Mouse (Mus musculus) embryo, embryonic 10.5 days (tissue): ENCODE results near the gene Gm49601.

Source experiments
- DNase-seq: peaks from one replicate; pipeline ENCODE4 v3.0.0-alpha.2; 2015; ENCODE audit warnings: low spot score

Gm49601 gene

DNA sequence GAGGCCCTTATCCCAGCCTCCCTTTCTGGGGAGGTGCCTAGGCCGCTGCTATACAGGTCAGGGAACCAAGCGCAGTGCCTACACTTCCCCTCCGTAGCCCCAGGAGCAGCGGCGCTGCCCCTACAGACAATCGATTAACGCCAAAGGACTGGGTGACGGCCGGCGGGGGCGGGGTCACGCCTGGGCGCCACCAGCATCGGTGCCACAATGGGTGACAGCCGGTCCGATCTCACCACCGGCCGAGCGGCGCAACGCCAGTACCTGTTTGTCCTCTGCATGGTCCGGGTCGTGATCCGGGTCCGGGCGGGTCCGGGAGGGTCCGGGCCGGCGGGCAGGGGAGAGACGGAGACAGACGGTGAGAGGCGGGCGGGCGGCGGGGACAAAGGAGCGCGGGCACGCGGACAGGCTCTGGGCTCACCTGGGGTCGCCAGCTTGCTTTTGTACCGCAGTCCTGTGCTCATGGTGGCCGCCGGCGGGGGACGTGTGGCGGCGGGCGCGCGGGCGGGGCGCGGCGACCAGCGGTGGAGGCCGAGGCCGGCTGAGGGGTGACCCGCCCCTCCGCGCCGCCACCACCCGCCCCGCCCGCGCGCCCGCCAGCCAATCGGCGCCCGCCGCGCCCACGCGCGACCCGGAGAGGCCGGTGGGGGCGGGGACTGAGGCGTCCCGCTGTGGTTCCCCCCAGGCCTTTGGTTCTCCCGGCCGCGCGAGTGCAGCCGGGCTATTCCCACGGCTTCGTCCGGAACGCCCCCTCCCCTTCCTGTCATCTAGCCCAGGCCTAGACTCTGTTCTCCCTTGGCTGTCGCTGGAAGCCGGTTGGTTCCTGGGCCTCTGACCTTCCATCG lies 3.4 kb upstream of the Gm49601 start, which contains the start of gene Sept5:
Sept5 (minus strand) TSS at position 565 of the 842 bp plus-strand sequence.
- peak; percentile 75 for DNase-seq

DNA sequence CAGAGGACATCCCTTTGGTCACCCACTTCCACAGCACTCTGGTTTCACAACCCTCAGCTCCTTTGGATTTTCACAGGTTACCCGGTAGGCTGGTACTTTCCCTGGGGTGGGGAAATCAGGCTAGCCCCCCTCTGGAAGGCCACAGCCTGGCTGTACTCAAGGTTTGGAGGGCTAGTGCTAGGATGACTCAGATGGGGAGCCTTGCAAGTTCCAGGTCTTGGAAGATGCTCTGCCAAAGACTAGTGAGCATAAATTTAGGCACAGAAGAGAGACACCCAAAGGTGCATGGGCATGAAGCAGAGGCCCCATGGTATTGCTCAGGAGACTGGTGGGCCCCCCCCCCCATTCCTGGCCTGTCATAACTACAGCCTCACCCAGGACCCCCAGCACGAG lies 2.7 kb upstream of the Gm49601 start:
- no peak for DNase-seq

DNA sequence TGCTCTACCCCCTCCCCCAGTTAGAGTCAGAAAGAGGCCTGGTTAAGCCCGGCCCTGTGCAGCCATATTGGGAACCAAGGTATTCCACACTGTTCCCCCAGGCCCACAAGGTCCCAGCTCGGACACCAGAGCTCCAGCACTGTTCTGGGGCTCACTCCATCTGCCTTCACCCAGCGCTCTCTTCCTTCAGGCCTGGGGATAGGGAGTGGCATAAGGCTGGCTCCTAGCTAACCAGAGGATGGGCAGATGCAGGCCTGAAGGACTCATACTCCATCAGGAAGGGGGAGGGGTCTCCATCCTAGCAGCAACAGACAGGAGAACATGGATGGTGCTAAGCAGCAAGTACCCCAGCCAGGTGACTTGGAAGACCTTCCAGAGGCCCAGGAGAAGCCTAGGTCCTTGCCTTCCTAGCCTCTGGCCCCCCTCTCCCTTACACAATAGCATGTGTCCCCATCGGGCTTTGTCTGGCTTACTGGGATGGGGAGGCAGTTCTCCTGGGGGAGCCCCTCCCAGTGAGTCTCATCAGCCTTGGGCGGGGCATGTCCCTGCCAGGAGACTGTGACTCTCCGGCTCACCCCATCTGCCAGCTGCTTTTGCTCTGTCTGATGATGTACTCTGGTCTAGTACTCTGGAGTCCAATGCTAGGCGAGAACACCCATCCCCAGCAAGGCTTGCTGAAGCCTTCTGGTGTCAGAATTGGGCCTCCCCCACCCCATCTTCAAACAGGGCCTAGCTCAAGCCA lies 2.1 kb upstream of the Gm49601 start:
- DNase-seq, result no peak

DNA sequence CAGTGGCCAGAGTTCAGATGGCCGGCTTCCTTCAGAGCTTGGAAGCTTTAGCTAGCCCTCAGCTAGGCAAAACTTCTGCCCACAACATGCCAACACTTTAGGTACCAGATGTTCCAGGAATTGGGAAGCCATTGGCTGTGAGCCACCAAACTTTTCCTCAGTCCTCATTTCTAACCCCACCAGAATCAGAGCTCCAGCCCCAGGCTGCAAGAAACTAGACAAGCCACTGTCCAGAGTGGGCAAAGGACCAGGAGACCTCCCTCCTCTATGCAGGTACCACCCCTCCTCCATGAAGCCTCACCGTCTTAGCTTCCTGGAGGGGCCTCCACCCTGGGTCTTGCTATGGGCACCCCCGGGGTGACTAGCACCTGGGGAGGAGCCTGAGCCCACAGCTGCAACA lies 936 bp upstream of the Gm49601 start:
- DNase-seq, result no peak

DNA sequence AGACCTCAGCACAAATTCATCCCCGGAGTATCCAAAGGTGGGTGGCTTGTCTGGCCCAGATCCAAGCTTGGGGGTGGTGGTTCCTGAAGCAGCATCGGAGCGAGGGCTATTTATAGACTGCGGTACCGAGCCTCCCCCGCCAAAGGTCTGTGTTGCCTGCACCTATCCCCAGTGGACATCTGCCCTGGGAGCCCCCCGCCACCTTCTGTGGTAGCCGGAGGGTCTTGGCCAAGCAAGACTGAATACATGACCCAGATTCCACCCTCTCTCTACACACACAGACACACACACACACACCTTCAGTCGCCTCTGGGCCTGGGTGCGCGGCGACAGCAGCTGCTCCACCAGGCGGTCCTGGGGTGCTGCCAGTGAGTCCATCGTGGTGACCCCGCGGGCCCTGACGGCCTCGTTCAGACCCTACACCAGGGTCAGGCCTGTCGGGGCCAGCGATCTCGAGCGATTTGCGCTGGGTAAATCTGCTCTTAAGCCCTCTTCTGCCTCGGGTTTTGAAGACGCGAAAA lies 376 bp downstream of the Gm49601 start:
- DNase-seq, result no peak

DNA sequence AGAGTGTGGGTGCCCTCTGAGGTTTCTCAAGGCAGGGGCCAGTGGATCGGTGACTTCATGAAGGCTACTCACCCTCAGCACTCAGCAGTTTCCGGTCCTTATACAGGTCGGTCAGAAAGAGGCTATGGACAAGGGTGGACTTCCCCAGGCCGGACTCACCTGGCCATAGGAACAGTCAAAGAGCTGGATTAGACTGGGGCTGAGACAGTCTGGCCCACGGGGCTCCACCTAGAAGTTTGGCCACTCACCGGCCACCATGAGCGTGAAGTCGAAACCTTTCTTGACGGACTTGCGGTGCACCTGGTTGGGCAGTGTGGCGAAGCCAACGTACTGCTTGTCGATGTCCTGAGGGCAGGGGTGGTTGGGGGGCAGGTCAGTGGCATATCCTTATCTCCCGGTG lies 1.1 kb downstream of the Gm49601 start:
- no peak for DNase-seq

DNA sequence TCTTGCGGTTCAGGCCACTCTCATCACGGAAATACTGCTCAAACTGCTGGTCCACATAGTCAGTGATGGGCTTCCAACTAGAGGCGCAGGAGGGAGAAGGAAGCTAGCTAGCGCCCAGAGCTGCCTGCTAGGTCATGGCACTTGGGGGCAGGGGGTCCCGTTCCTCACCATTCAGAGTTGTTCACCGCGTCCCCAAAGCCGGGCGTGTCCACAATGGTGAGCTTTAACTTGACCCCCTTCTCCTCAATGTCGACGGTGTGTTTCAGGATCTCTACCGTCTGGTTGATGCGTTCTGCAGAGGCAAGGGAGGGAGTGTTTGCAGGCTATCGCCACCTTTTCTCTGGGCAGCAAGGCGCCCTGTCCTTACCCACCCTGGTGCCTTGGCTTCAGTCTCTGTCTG lies 1.6 kb downstream of the Gm49601 start:
- DNase-seq, result no peak

DNA sequence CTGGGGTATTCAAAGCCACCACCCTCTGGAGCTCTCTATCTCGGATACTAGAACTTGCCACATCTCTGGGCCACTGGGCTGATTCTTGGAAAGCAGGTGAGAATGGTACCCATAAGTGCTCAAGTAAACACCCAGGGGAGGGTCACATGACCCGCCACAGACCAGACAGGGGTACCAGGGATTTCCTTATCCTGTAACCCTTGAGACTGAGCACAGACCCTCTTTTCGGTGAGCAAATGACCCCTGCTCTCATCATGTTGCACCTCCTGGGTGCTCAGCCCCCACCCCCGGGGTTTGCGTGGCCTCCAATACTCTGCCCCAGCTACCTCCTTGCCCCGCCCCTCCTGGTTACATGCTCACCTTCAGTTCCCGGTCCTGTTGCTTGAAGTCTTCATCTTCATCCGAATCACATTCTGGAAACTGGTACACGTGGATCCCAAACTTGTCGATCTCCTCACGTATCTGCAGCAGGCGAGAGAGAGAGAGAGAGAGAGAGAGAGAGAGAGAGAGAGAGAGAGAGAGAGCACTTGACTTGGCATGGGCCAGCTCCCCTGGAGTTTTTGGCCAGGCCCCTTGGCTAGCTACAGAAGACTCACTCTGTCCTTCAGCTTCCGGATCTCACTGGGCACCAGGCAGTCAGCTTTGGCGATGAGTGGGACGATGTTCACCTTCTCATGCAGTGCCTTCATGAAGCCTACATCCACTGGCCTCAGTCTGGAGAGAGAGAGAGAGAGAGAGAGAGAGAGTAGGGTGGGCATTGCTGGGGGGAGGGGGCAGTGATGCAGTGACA lies 2.3 kb downstream of the Gm49601 start:
- no peak for DNase-seq

DNA sequence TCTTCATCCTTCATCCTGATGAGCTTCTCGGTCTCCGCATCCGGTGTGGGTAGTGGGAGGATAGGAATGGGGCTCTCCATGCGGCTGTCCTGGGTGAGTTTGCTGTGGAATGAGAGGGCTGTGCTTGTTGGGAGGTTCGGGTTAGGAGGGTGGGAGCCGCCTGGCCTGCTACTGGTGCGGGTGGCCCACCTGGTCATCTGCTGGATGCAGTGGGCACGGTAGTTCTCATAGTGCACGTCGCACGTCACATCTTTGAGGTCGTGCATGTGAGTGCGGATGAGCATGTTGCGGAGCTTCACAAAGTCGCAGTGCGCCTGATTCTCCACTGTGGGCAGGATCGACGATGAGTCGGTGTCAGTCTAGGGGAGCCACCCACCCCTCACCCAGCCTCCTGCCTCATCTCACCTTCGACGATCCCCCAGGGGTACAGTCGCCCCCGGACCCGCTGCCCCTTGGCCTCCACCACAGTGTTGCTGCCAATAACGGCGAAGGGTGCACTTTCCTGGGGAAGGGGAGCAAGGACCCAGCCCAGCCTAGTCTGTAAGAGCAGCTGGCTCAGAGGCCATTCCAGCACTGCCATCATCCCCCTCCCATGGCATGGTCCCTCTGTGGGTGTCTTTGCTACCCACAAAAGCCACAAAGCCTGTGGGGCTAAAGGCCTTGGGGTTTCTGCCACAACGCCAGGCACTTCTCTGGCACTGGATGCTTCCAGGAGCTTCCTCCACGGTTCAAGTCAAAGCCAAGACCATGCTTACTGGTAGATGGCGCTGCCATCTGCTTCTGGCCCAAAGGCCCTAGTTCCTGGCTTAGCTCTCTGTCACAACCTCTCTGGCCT lies 3.1 kb downstream of the Gm49601 start:
- no peak for DNase-seq

DNA sequence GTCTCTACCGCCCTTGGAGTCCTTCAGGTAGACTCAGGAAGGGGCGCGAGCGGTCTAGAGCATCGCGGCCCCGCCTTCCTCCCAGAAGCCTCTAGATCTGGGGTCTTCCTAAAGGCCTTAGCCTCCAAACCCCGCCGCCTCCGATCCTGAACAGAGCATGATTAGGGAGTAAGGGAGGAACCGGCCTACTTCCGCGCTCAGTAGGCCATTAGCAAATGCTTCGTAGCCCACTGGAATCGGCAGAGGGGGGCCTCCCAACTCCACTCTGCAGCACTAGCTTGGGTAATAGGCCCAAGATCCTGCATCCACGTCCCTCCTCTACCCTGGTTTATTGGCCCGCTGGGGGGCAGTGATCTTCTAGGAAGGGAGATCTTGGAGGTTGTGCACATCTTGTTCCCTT lies 4.2 kb downstream of the Gm49601 start, which contains the start of gene Gp1bb:
Gp1bb (minus strand) TSS at position 385 of the 400 bp plus-strand sequence.
- DNase-seq, result no peak

DNA sequence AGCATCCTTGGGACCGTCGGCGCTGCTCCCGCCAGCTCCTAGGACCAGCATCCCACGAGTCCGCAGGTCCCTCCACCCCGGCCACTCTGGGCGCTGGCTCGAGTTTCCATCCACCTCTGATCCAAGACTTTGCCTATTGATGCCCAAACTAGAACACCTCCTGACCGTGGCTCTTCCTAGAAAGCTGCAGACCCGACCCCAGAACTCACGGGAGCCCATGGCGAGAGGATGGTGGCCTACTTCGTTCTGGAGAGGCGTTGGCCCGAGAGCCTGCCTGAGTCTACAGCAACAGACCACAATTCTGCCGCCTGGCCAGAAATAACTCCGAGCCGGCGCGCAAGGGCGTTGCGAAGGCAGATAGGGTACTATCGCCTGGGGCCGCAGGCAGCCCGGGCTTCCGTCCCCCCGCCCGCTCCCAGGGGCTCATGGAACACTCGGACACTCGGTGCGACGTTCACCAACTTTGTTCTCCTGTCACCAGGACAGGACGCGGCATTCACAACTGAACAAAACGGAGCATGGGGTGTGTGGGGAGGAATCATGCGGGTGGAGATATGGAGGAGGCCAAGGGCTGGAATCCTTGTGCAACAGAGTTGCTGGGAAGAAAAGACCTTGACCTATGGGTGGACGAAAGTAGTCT lies 4.7 kb downstream of the Gm49601 start:
- DNase-seq, result no peak

DNA sequence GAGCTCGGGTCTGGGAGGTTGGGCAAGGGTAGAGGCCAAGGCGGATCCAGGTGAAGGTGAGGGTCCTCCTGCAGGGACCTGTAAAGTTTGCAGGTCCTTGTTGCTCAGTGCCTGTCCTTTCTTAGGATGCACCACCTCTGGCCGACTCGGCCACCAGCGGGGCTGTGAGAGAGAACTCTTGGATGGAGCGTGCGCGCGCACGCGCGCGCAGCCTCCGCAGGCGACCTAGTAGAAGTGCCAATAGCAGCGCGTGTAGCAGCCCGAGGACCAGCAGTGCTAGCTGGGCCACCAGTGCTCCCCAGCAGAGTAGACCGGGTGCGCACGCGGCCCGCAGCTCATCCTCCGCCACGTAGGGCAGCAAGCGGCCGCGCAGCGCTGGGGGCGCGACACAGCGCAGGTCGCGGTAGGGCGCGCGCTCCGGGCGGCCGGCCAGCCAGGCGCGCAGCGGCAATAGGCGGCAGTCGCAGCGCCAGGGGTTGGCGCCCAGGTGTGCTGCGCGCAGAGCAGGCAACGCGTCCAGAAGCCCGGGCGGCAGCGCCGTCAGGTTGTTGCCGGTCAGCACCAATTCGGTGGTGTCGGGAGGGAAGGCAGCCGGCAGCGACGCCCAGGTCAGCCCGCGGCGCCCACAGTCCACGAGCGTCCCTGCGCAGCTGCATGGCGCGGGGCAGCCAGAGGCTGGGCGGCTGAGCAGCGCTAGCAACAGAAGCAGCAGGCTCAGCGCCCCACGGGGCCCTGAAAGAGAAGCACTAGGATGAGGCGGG lies 5.4 kb downstream of the Gm49601 start:
- DNase-seq, result no peak

DNA sequence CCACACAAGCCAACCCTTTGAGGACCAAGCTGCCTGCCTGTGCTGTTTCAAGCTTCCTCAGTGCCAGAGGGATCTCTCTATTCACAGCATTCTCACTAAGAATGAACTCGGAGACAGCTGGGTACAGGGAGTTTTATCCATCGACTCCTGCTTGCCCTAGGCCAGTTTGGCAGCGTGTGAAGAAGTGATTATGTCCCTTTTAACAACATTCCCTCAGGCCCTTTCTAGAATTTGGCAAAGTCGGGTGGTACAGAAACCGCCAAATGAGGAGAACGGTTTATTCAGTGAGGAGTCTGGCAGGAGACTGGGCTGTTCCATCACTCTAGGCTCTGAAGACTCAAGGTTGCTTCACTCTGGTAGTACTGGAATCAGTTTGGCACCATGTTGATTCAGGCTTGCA lies 6.0 kb downstream of the Gm49601 start:
- DNase-seq, result no peak

DNA sequence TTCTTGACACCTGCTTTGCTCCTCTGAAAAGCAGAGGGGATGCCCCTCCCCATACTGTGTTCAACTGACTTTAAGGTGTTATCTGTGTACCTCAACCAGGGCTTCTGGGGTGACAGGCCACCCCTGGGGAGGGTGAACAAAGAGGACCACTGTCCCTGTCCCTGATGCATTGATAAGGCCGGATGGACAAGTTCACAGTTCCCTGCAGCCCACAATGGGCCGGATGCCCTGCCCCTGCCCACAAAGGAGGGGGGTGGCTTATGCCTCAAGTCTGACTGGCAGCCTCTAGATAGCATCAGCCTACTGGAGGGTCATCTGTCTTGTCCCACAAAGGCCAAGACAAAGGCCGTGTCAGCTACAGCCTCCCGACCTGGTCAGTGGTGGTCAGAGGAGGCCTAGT lies 7.1 kb downstream of the Gm49601 start:
- no peak for DNase-seq

DNA sequence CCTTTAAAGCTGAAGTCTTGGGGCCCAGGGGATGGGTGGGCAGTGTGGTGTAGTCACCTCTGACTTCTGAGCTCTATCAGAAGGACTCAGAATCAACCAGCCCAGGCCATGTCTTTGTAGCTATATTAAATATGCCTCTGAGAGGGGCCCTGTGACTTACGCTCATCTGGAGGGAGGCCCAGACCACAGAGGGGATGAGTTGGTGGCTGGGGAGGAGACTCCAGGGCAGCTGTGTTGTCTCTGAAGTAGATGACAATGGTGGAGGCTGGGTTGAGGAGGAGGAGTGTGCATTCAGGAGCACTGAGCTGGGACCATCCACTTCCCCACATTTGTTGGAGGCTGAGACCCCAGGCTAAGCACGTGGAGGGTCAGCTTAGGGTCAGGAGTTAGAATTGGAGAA lies 7.9 kb downstream of the Gm49601 start:
- no peak for DNase-seq

DNA sequence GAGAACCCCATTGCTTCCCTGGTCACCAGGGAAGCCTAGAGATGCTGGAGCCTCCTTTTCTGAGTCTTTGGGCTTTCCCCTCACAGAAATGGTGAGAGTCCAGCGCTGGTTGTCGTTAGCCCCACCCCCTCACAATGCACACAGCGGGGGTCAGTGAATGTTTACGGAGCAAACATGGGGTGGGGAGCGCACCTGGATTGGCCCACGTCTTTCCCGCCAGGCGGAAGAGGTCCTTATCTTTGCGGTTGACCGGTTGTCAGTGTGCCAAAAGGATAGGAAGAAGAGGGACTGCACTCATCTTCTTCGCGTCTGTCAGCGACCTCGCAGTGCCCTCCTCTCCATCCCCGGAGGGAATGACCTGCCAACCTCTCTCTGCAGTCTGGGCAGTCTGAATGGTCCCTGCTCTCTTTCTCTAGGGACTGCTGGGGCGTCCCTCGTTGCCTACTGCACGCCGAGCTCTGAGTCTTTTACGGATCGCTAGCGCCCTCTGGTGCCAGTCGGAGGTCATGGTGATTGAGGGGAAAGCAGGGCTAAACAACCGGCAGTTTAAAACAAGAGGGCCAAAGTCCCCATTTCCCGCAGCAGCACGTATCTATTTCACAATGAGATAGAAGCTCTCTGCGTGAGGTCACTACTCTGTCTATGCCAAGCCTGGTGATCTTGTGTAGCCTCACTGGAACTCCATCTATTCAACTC lies 8.7 kb downstream of the Gm49601 start:
- peak; percentile 94 for DNase-seq

DNA sequence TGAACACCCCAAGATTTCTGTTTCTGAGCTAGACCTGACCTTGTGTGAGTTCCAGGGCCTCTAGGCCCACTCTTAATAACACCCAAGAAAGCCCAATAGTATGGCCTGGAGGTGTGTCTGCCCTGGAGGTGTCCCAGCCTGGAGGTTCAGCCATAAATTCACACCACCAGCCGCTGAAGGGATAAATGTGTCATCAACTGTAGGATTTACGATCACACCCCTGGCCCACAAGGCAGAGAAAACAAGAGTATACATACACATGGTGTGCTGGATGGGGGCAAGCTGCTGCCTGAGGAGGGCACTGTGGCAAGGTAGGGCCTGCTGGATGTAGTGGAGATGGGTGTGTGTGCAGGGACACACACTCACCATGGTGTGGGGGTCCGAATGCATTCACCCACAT lies 12.9 kb downstream of the Gm49601 start:
- DNase-seq, result no peak

DNA sequence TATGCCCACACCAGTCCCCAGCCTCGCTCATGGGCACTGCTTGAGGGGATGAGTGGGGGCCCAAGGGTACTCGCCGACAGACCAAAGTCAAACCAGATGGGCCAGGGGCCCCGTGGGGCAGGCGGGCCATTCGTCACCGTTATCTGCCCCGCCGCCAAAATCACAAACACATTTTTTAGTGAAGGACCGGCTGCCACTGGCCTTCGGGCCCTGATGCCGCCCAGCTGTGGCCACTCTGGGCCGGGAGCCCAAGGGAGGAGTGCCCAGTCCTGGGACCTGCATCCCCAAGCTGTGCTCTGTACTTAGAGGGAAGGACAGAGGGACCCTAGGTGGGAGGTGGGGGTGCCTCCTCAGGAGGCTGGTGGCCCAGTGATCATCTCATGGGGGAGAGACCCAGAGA lies 14.5 kb downstream of the Gm49601 start:
- no peak for DNase-seq

DNA sequence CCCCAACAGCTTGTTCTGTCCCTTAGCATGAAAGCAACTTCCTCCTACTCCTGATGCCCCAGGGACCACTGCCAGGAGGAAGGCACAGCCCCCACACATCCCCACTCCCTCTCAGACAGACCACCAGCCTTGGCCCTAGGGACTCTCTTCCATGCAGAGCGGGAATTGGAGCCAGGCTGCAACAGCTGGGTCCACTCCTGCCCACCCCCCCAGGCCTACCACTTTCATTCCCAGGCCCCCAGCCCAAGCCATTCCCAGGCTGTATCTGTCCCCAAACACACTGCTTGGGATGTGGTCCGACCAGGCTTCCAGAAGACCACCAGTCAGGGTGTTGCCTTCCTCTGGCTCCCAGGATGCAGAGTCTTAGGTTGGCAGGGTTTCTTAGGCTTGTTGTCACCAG lies 17.1 kb downstream of the Gm49601 start:
- no peak for DNase-seq

DNA sequence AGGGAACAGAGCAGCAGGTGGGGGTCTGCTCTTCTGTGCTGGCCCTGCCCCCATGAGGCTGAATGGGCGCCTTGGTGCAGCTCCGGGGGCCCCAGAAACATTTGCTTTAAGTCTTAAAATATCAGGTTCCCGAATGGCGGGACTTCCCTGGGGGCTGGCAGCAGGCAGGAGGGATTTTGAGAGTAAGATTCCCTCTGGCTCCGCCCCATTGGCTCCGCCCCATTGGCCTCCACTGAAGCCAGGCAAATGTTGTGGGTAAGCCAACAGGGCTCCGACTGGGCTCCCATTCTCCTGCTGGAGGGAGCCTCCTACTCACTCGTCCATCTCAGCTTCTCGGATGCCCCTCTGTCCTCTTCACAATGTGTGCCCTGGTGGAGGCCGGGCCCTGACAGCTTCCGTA lies 18.0 kb downstream of the Gm49601 start:
- DNase-seq, result no peak
